Mouse (Mus musculus): ENCODE results near the gene Fsd1. TPM values are rescaled to one million over a fixed set of nuclear protein-coding genes. Genes with fewer than 3 reads are reported as not detected.

Fsd1 gene
- polyA plus RNA-seq, 1 experiment from 2014 or later = 4.5 TPM

- no peak overlapping the region for H3K4me3 ChIP-seq (ENCODE audit: low read length)
- no peak for ATAC-seq (ENCODE audit: low read depth)
- H3K4me1 ChIP-seq (replicated peaks; ENCODE audit: control insufficient read depth, insufficient read depth, low read length) = peaks cover 6% of the 10 kb centered on the region
- H3K9ac ChIP-seq (ENCODE audit: low read length) = no peak overlapping the region
- no peak overlapping the region for H3K27ac ChIP-seq (ENCODE audit: low read length)
- no peak overlapping the region for H3K4me2 ChIP-seq (ENCODE audit: low read depth, low read length)
- 71% methylated on average over 3 of the region's 3 CpGs for WGBS
- no peaks in the 10 kb centered on the region for H3K9me3 ChIP-seq (ENCODE audit: control insufficient read depth, low read length)
- peaks cover 6% of the 10 kb centered on the region; the same call in 1 of the 2 replicates for H3K27me3 ChIP-seq (ENCODE audit: control insufficient read depth, insufficient read depth, low read depth, low read length)
- no peaks in the 10 kb centered on the region for H3K36me3 ChIP-seq (ENCODE audit: control insufficient read depth, insufficient read depth, low read length)
These were observed 16.7 kb downstream of the Fsd1 start for GRCm38 (mm10) chr17:56003000-56003399.

GRCm38 (mm10) chr17:56005415-56006061, 19.2 kb downstream of the Fsd1 start, which contains the start of the genes Stap2 and Mpnd:
Gene Stap2, minus strand, starts transcription at chr17:56005584.
Gene Mpnd, plus strand, starts transcription at chr17:56005711.
- H3K36me3 ChIP-seq (ENCODE audit: control insufficient read depth, insufficient read depth, low read length) = no peaks in the 10 kb centered on the region
- peak within 1 kb of the TSS; percentile 49 for H3K4me2 ChIP-seq (ENCODE audit: low read depth, low read length)
- peaks cover 15% of the 10 kb centered on the region for H3K4me1 ChIP-seq (replicated peaks; ENCODE audit: control insufficient read depth, insufficient read depth, low read length)
- H3K27me3 ChIP-seq (ENCODE audit: control insufficient read depth, insufficient read depth, low read depth, low read length) = peaks cover 4% of the 10 kb centered on the region; the same call in 1 of the 2 replicates
- no peaks in the 10 kb centered on the region for H3K9me3 ChIP-seq (ENCODE audit: control insufficient read depth, low read length)
- WGBS = 21% methylated on average over 13 of the region's 13 CpGs
- peak within 1 kb of the TSS; percentile 45 for H3K27ac ChIP-seq (ENCODE audit: low read length)
- H3K9ac ChIP-seq (ENCODE audit: low read length) = peak within 1 kb of the TSS; percentile 62
- ATAC-seq (ENCODE audit: low read depth) = no peak
- H3K4me3 ChIP-seq (ENCODE audit: low read length) = peak within 1 kb of the TSS; percentile 41

GRCm38 (mm10) chr17:56006956-56007355, 20.6 kb downstream of the Fsd1 start:
- no peak for ATAC-seq (ENCODE audit: low read depth)
- WGBS = 45% methylated on average over 10 of the region's 10 CpGs
- H3K4me2 ChIP-seq (ENCODE audit: low read depth, low read length) = peak overlapping the region; percentile 99; the same call in 1 of the 2 replicates

GRCm38 (mm10) chr17:56007444-56008355, 21.4 kb downstream of the Fsd1 start:
- peak overlapping the region; percentile 84 for H3K4me3 ChIP-seq (ENCODE audit: low read length)
- H3K27me3 ChIP-seq (ENCODE audit: control insufficient read depth, insufficient read depth, low read depth, low read length) = no peaks in the 10 kb centered on the region
- ATAC-seq (ENCODE audit: low read depth) = no peak; the same call in 1 of the 2 replicates
- peak overlapping the region; percentile 99 for H3K4me2 ChIP-seq (ENCODE audit: low read depth, low read length)
- WGBS = 18% methylated on average over 13 of the region's 14 CpGs
- H3K27ac ChIP-seq (ENCODE audit: low read length) = peak overlapping the region; percentile 79
- peaks cover 10% of the 10 kb centered on the region; the same call in 1 of the 2 replicates for H3K36me3 ChIP-seq (ENCODE audit: control insufficient read depth, insufficient read depth, low read length)
- no peaks in the 10 kb centered on the region for H3K9me3 ChIP-seq (ENCODE audit: control insufficient read depth, low read length)
- peaks cover 16% of the 10 kb centered on the region for H3K4me1 ChIP-seq (replicated peaks; ENCODE audit: control insufficient read depth, insufficient read depth, low read length)
- peak overlapping the region; percentile 55 for H3K9ac ChIP-seq (ENCODE audit: low read length)

More at GRCm38 (mm10) chr17:56006956-56007355, 20.6 kb downstream of the Fsd1 start:
- no peak overlapping the region; the same call in 1 of the 2 replicates for H3K9ac ChIP-seq (ENCODE audit: low read length)
- no peaks in the 10 kb centered on the region for H3K9me3 ChIP-seq (ENCODE audit: control insufficient read depth, low read length)
- no peak overlapping the region for H3K4me3 ChIP-seq (ENCODE audit: low read length)
- no peaks in the 10 kb centered on the region for H3K27me3 ChIP-seq (ENCODE audit: control insufficient read depth, insufficient read depth, low read depth, low read length)
- H3K4me1 ChIP-seq (replicated peaks; ENCODE audit: control insufficient read depth, insufficient read depth, low read length) = peaks cover 16% of the 10 kb centered on the region
- peak overlapping the region; percentile 79; the same call in 1 of the 2 replicates for H3K27ac ChIP-seq (ENCODE audit: low read length)
- peaks cover 7% of the 10 kb centered on the region; the same call in 1 of the 2 replicates for H3K36me3 ChIP-seq (ENCODE audit: control insufficient read depth, insufficient read depth, low read length)

GRCm38 (mm10) chr17:56008356-56009087, 22.2 kb downstream of the Fsd1 start:
- Histone ChIP-seq H3K9ac (ENCODE audit: low read length) (peak overlapping the region; percentile 82), H3K9me3 (ENCODE audit: control insufficient read depth, low read length) (peaks cover 1% of the 10 kb centered on the region; the same call in 1 of the 2 replicates), H3K4me2 (ENCODE audit: low read depth, low read length) (peak overlapping the region; percentile 99), H3K4me3 (ENCODE audit: low read length) (peak overlapping the region; percentile 84), H3K36me3 (ENCODE audit: control insufficient read depth, insufficient read depth, low read length) (peaks cover 16% of the 10 kb centered on the region), H3K4me1 (replicated peaks; ENCODE audit: control insufficient read depth, insufficient read depth, low read length) (peaks cover 16% of the 10 kb centered on the region), H3K27me3 (ENCODE audit: control insufficient read depth, insufficient read depth, low read depth, low read length) (no peaks in the 10 kb centered on the region), H3K27ac (ENCODE audit: low read length) (peak overlapping the region; percentile 92)
- under 1% methylated on average over 21 of the region's 21 CpGs for WGBS
- ATAC-seq (ENCODE audit: low read depth) = peak; percentile 94

GRCm38 (mm10) chr17:56009088-56009961, 23.0 kb downstream of the Fsd1 start:
- peaks cover 21% of the 10 kb centered on the region for H3K36me3 ChIP-seq (ENCODE audit: control insufficient read depth, insufficient read depth, low read length)
- peaks cover 2% of the 10 kb centered on the region; the same call in 1 of the 2 replicates for H3K9me3 ChIP-seq (ENCODE audit: control insufficient read depth, low read length)
- WGBS = under 1% methylated on average over 62 of the region's 62 CpGs
- ATAC-seq (ENCODE audit: low read depth) = peak; percentile 93
- peak overlapping the region; percentile 84 for H3K4me3 ChIP-seq (ENCODE audit: low read length)
- H3K27me3 ChIP-seq (ENCODE audit: control insufficient read depth, insufficient read depth, low read depth, low read length) = no peaks in the 10 kb centered on the region
- H3K9ac ChIP-seq (ENCODE audit: low read length) = peak overlapping the region; percentile 82
- H3K4me1 ChIP-seq (replicated peaks; ENCODE audit: control insufficient read depth, insufficient read depth, low read length) = peaks cover 16% of the 10 kb centered on the region
- peak overlapping the region; percentile 92 for H3K27ac ChIP-seq (ENCODE audit: low read length)
- H3K4me2 ChIP-seq (ENCODE audit: low read depth, low read length) = peak overlapping the region; percentile 99

- Histone ChIP-seq H3K27me3 (ENCODE audit: control insufficient read depth, insufficient read depth, low read depth, low read length) (no peaks in the 10 kb centered on the region), H3K27ac (ENCODE audit: low read length) (no peak overlapping the region)
- WGBS = 17% methylated on average over 2 of the region's 2 CpGs
These were observed 23.6 kb downstream of the Fsd1 start for GRCm38 (mm10) chr17:56009962-56010240.

GRCm38 (mm10) chr17:56010255-56010654, 23.9 kb downstream of the Fsd1 start:
- Histone ChIP-seq H3K36me3 (ENCODE audit: control insufficient read depth, insufficient read depth, low read length) (peaks cover 26% of the 10 kb centered on the region), H3K27me3 (ENCODE audit: control insufficient read depth, insufficient read depth, low read depth, low read length) (no peaks in the 10 kb centered on the region), H3K27ac (ENCODE audit: low read length) (no peak overlapping the region), H3K9me3 (ENCODE audit: control insufficient read depth, low read length) (peaks cover 2% of the 10 kb centered on the region; the same call in 1 of the 2 replicates), H3K4me3 (ENCODE audit: low read length) (peak overlapping the region; percentile 84), H3K9ac (ENCODE audit: low read length) (peak overlapping the region; percentile 82), H3K4me1 (replicated peaks; ENCODE audit: control insufficient read depth, insufficient read depth, low read length) (peaks cover 16% of the 10 kb centered on the region), H3K4me2 (ENCODE audit: low read depth, low read length) (peak overlapping the region; percentile 99)
- 49% methylated on average over 14 of the region's 14 CpGs for whole genome bisulfite sequencing
- no peak for ATAC-seq (ENCODE audit: low read depth)

More at GRCm38 (mm10) chr17:56009962-56010240, 23.6 kb downstream of the Fsd1 start:
- Histone ChIP-seq H3K9ac (ENCODE audit: low read length) (peak overlapping the region; percentile 82), H3K36me3 (ENCODE audit: control insufficient read depth, insufficient read depth, low read length) (peaks cover 23% of the 10 kb centered on the region), H3K9me3 (ENCODE audit: control insufficient read depth, low read length) (peaks cover 2% of the 10 kb centered on the region; the same call in 1 of the 2 replicates), H3K4me2 (ENCODE audit: low read depth, low read length) (peak overlapping the region; percentile 99), H3K4me1 (replicated peaks; ENCODE audit: control insufficient read depth, insufficient read depth, low read length) (peaks cover 16% of the 10 kb centered on the region), H3K4me3 (ENCODE audit: low read length) (peak overlapping the region; percentile 84)
- ATAC-seq (ENCODE audit: low read depth) = no peak

Measured in lung, embryonic 16.5 days (tissue).